Mouse (Mus musculus) limb, embryonic 15.5 days (tissue): Measurements from ENCODE around the gene Nav2. TPM values are rescaled to one million over a fixed set of nuclear protein-coding genes. Genes with fewer than 3 reads are reported as not detected.

Source experiments
- polyA plus RNA-seq: library from polyadenylated mRNA; unstranded; fragments of >200 nt; fragmentation: Nextera tagmentation; extraction: Ambion mirVana; gene quantifications from 2 replicates; pipeline ENCODE4 v1.2.1, GENCODE M21; 2015

Nav2 gene
- polyA plus RNA-seq, 1 experiment from 2014 or later, result 17.3 TPM

Other genes starting within 250 kb of the Nav2 start
- gene Zdhhc13, start 119.7 kb upstream of the Nav2 start, polyA plus RNA-seq, result 26.1 and 29.1 TPM in 2 replicates
- 65.6 and 200 TPM in 2 replicates for gene Csrp3, start 60.7 kb upstream of the Nav2 start, polyA plus RNA-seq
- 16.4 and 18.6 TPM in 2 replicates for gene E2f8, start 27.1 kb upstream of the Nav2 start, polyA plus RNA-seq